Mouse (Mus musculus) ES-E14 (cell line): ENCODE measurements around the gene Tph2. TPM values are rescaled to one million over a fixed set of nuclear protein-coding genes. Genes with fewer than 3 reads are reported as not detected.

ENCODE experiments used
- DNase-seq: peaks from one replicate; pipeline ENCODE4 v3.0.0-alpha.2; 2013; ENCODE audit warnings: low read depth, low spot score
- H3K27ac ChIP-seq: 2 replicates; pipeline ENCODE4 v1.5.1; 2012; ENCODE audit warnings: low read depth, mild to moderate bottlenecking, low read length, moderate library complexity, mixed read lengths; ENCODE audit not compliant: poor library complexity, insufficient read depth, severe bottlenecking
- H3K36me3 ChIP-seq: 2 replicates; pipeline ENCODE4 v1.6.1; 2012; ENCODE audit warnings: mild to moderate bottlenecking, low read length, moderate library complexity, mixed read lengths; ENCODE audit not compliant: control insufficient read depth, poor library complexity, insufficient read depth, severe bottlenecking
- H3K4me1 ChIP-seq, 2 experiments: fragments of 150-350 bp in 1 of 2; sonication (generic) in 1 of 2; 2 replicates each; pipeline ENCODE4 v1.6.1; 2012; ENCODE audit warnings: low read length in 2 of 2, mild to moderate bottlenecking in 1 of 2, mixed read lengths in 1 of 2; ENCODE audit not compliant: control insufficient read depth in 2 of 2, insufficient read depth in 2 of 2, poor library complexity in 1 of 2
- H3K4me3 ChIP-seq, 2 experiments: fragments of 150-350 bp in 1 of 2; sonication (generic) in 1 of 2; 2 replicates each; pipeline ENCODE4 v1.5.1; 2012; ENCODE audit warnings: low read length in 2 of 2, low read depth in 1 of 2, mild to moderate bottlenecking in 1 of 2, mixed read lengths in 1 of 2; ENCODE audit not compliant: insufficient read depth in 1 of 2, poor library complexity in 1 of 2, severe bottlenecking in 1 of 2
- H3K9ac ChIP-seq: 2 replicates; pipeline ENCODE4 v1.6.1; 2012; ENCODE audit warnings: low read depth, mild to moderate bottlenecking, low read length, mixed read lengths; ENCODE audit not compliant: poor library complexity, insufficient read depth, severe bottlenecking
- H3K9me3 ChIP-seq: fragments of 150-350 bp; sonication (generic); 2 replicates; pipeline ENCODE4 v1.6.1; 2012; ENCODE audit warnings: low read depth, mild to moderate bottlenecking, low read length; ENCODE audit not compliant: control insufficient read depth, insufficient read depth
- CHD2 ChIP-seq: IDR thresholded peaks from 2 replicates; pipeline ENCODE4 v1.6.1; 2014; ENCODE audit warnings: mild to moderate bottlenecking, low read depth, low read length, inconsistent platforms
- HCFC1 ChIP-seq: IDR thresholded peaks from 2 replicates; pipeline ENCODE4 v1.6.1; 2012; ENCODE audit warnings: low read length, inconsistent platforms, borderline replicate concordance; ENCODE audit not compliant: insufficient read depth
- MAFK ChIP-seq: IDR thresholded peaks from 2 replicates; pipeline ENCODE4 v1.6.1; 2014; ENCODE audit warnings: mild to moderate bottlenecking, low read depth, low read length, inconsistent platforms; ENCODE audit not compliant: insufficient read depth
- ZC3H11A ChIP-seq: IDR thresholded peaks from 2 replicates; pipeline ENCODE4 v1.6.1; 2012; ENCODE audit warnings: low read depth, mild to moderate bottlenecking, inconsistent platforms, low read length, borderline replicate concordance
- ZNF384 ChIP-seq: IDR thresholded peaks from 2 replicates; pipeline ENCODE4 v1.6.1; 2012; ENCODE audit warnings: low read depth, low read length, inconsistent platforms
- in situ Hi-C, 2 experiments: fragments of 600-800 bp; cut with MboI; formaldehyde crosslinking; loops; one replicate each; pipeline ENCODE4 v1.15.1; 2025; ENCODE audit warnings: low sequenced_read_pairs in 2 of 2, inconsistent platforms in 1 of 2; ENCODE audit not compliant: unreplicated experiment in 2 of 2
- total RNA-seq: library from RNA; depleted of rRNA; stranded (reverse); fragments of 300-350 nt; gene quantifications from 2 replicates; pipeline ENCODE4 v1.2.3, GENCODE M21; 2012

Tph2 gene
- total RNA-seq, 1 experiment, result 0.18 TPM

GRCm38 (mm10) chr10:115099890-115100580 lies 84.8 kb downstream of the Tph2 start:
- Histone ChIP-seq H3K9me3 (no peaks in the 10 kb centered on the region), H3K4me3 (no peak overlapping the region), H3K27ac (no peak overlapping the region), H3K4me1 (no peaks in the 10 kb centered on the region), H3K36me3 (no peaks in the 10 kb centered on the region), H3K9ac (no peak overlapping the region)
- no peak for DNase-seq
- in situ Hi-C loops, result no loop called here
- no peak for TF ChIP-seq ZC3H11A
- no peak for TF ChIP-seq HCFC1
- TF ChIP-seq ZNF384, result no peak
- no peak for TF ChIP-seq MAFK
- no peak for TF ChIP-seq CHD2

- H3K4me3 ChIP-seq, result no peak overlapping the region
- no peak for TF ChIP-seq ZNF384
- TF ChIP-seq ZC3H11A, result peak; percentile 61; the same call in 1 of the 2 replicates
- no peak for TF ChIP-seq CHD2
- no peak for TF ChIP-seq MAFK
- no peak for TF ChIP-seq HCFC1
- H3K9me3 ChIP-seq, result no peaks in the 10 kb centered on the region
- in situ Hi-C loops, result no loop called here
- H3K4me1 ChIP-seq, result no peaks in the 10 kb centered on the region
- H3K27ac ChIP-seq, result no peak overlapping the region
- DNase-seq, result peak; percentile 51
- no peak overlapping the region for H3K9ac ChIP-seq
- H3K36me3 ChIP-seq, result no peaks in the 10 kb centered on the region
Measured at GRCm38 (mm10) chr10:115097163-115097562, 87.7 kb downstream of the Tph2 start.

GRCm38 (mm10) chr10:115096191-115096590 lies 88.6 kb downstream of the Tph2 start:
- H3K4me1 ChIP-seq, result no peaks in the 10 kb centered on the region
- in situ Hi-C loops, result no loop called here
- H3K27ac ChIP-seq, result no peak overlapping the region
- no peak overlapping the region for H3K9ac ChIP-seq
- no peak for TF ChIP-seq ZC3H11A
- TF ChIP-seq MAFK, result no peak
- TF ChIP-seq CHD2, result no peak
- no peak for TF ChIP-seq HCFC1
- no peak for TF ChIP-seq ZNF384
- H3K36me3 ChIP-seq, result no peaks in the 10 kb centered on the region
- H3K4me3 ChIP-seq, result no peak overlapping the region
- H3K9me3 ChIP-seq, result no peaks in the 10 kb centered on the region
- no peak for DNase-seq

- in situ Hi-C loops, result no loop called here
- H3K9me3 ChIP-seq, result no peaks in the 10 kb centered on the region
- H3K9ac ChIP-seq, result no peak overlapping the region
- TF ChIP-seq MAFK, result peak; percentile 64; the same call in 1 of the 2 replicates
- TF ChIP-seq CHD2, result no peak
- TF ChIP-seq ZNF384, result no peak
- TF ChIP-seq ZC3H11A, result no peak
- H3K4me3 ChIP-seq, result no peak overlapping the region
- no peaks in the 10 kb centered on the region for H3K36me3 ChIP-seq
- no peak for DNase-seq
- H3K4me1 ChIP-seq, result no peaks in the 10 kb centered on the region
- H3K27ac ChIP-seq, result no peak overlapping the region
Measured at GRCm38 (mm10) chr10:115078232-115078631, 106.6 kb downstream of the Tph2 start.
